Mouse (Mus musculus): ENCODE data around the gene Samd1.

DNA sequence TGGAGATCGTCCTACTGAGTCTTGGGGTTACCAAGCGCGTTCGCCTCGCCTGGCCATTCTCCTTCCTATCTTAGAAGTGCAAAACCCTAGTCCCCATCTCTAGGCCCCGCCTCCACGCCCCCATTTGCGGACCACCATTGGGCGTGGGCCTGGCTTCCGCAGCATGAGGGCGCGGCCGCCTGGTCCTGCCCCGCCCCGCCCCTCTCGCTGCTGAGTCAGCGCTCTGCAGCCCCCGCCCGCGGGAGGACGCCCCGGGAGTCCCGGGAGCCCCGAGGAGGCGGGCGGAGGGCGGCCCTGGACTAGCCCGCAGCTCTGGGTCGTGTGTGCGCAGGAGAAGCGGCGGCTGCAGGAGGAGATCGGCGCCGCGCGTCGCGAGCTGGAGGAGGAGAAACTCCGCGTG, 28.4 kb downstream of the Samd1 start:
- TF ChIP-seq CTCF (IDR thresholded peaks at IDR 0.05; ENCODE audit: low read depth, low read length), result no peak
- no peak for TF ChIP-seq GATA1 (IDR thresholded peaks at IDR 0.05; ENCODE audit: borderline replicate concordance, low read length)
- no peak for TF ChIP-seq TAL1 (conservative IDR thresholded peaks at IDR 0.05; ENCODE audit: low read depth, low read length)
